Mouse (Mus musculus) midbrain, postnatal 0 days (tissue): ENCODE data around the gene Zdhhc13. TPM values are rescaled to one million over a fixed set of nuclear protein-coding genes. Genes with fewer than 3 reads are reported as not detected.

ENCODE experiments used
- ATAC-seq: fragments of 200-750 bp; cut with Nextera tagmentation; 2 replicates; pipeline ENCODE4 v1.8.0; 2017; ENCODE audit warnings: moderate number of reproducible peaks, mild to moderate bottlenecking, moderate TSS enrichment, moderate library complexity; ENCODE audit not compliant: low FRiP score
- DNase-seq: peaks from one replicate; pipeline ENCODE4 v3.0.0-alpha.2; 2015; ENCODE audit warnings: low spot score
- H3K27ac ChIP-seq: fragments of 300-500 bp; sonication (generic); 2 replicates; pipeline ENCODE4 v1.5.1; 2014; ENCODE audit warnings: low read depth, mild to moderate bottlenecking, low read length, mixed read lengths
- H3K27me3 ChIP-seq: fragments of 300-500 bp; sonication (generic); 2 replicates; pipeline ENCODE4 v1.6.1; 2014; ENCODE audit warnings: low read length, control low read depth, mixed read lengths; ENCODE audit not compliant: insufficient read depth
- H3K36me3 ChIP-seq: fragments of 300-500 bp; sonication (generic); 2 replicates; pipeline ENCODE4 v1.6.1; 2014; ENCODE audit warnings: low read length, control low read depth, mixed read lengths; ENCODE audit not compliant: insufficient read depth
- H3K4me1 ChIP-seq: fragments of 300-500 bp; sonication (generic); 2 replicates; pipeline ENCODE4 v1.6.1; 2014; ENCODE audit warnings: mild to moderate bottlenecking, control low read depth, antibody characterized with exemption, low read length, mixed read lengths; ENCODE audit not compliant: insufficient read depth
- H3K4me2 ChIP-seq: fragments of 300-500 bp; sonication (generic); 2 replicates; pipeline ENCODE4 v1.6.1; 2014; ENCODE audit warnings: low read depth, mild to moderate bottlenecking, low read length, mixed read lengths; ENCODE audit not compliant: poor library complexity, severe bottlenecking
- H3K4me3 ChIP-seq: fragments of 300-500 bp; sonication (generic); 2 replicates; pipeline ENCODE4 v1.5.1; 2014; ENCODE audit warnings: low read depth, mild to moderate bottlenecking, low read length, moderate library complexity
- H3K9ac ChIP-seq: fragments of 300-500 bp; sonication (generic); replicated peaks from 2 replicates; pipeline ENCODE4 v1.6.1; 2014; ENCODE audit warnings: mild to moderate bottlenecking, low read length, moderate library complexity, mixed read lengths; ENCODE audit not compliant: poor library complexity, severe bottlenecking
- H3K9me3 ChIP-seq: fragments of 300-500 bp; sonication (generic); 2 replicates; pipeline ENCODE4 v1.6.1; 2016; ENCODE audit warnings: low read length, control low read depth
- CTCF ChIP-seq: IDR thresholded peaks from 2 replicates; pipeline ENCODE4 v1.5.1; 2016; ENCODE audit warnings: antibody characterized with exemption, mild to moderate bottlenecking
- WGBS: fragments of 180-500 bp; shearing (Covaris S2); extraction: QIAGEN DNeasy Blood & Tissue Kit; methylation state at CpG from one replicate; pipeline ENCODE4 v1.1.7; 2014; 5-methylcytosine and 5-hydroxymethylcytosine counted together
- polyA plus RNA-seq: library from polyadenylated mRNA; unstranded; fragments of >200 nt; fragmentation: Nextera tagmentation; extraction: Ambion mirVana; gene quantifications from 2 replicates; pipeline ENCODE4 v1.2.1, GENCODE M21; 2015
- total RNA-seq: library from RNA; depleted of rRNA; stranded (reverse); fragments of >200 nt; gene quantifications from 2 replicates; pipeline ENCODE4 v1.2.3, GENCODE M21; 2014

Zdhhc13 gene
- total and polyA plus RNA-seq, 2 experiments from 2014 or later, result 21.2 to 43.0 TPM

GRCm38 (mm10) chr7:48791412-48791811 is 2.6 kb downstream of the Zdhhc13 start:
- Histone ChIP-seq H3K4me3 (no peak overlapping the region), H3K9ac (no peak overlapping the region), H3K36me3 (no peaks in the 10 kb centered on the region; the same call in 1 of the 2 replicates), H3K27ac (no peak overlapping the region), H3K27me3 (no peaks in the 10 kb centered on the region), H3K9me3 (no peaks in the 10 kb centered on the region), H3K4me2 (no peak overlapping the region), H3K4me1 (peaks cover 8% of the 10 kb centered on the region; the same call in 1 of the 2 replicates)
- no peak for ATAC-seq
- no peak for TF ChIP-seq CTCF
- WGBS, result 65% methylated on average over 3 of the region's 3 CpGs
- DNase-seq, result no peak

DNA sequence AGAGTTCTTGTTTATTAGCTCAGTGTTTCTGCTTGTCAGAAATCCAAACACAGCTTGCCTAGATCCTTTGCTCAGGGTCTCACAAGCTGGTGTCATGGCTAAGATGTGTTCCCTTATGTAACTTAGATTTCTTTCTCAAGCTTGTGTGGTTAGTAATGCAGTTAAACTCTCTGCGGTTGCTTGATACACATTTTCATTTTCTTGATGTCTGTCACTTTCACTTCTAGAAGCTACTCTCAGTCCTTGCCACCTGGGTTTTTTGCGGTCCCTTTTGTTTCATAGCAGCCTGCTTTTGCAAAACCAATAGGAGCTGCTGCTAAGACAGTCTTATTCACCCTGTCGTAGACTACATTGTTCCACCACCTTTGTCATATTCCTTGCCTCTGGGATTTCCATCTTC is 6.3 kb downstream of the Zdhhc13 start:
- H3K9ac ChIP-seq, result no peak overlapping the region
- H3K9me3 ChIP-seq, result no peaks in the 10 kb centered on the region
- no peak overlapping the region for H3K4me2 ChIP-seq
- ATAC-seq, result no peak
- no peak overlapping the region for H3K4me3 ChIP-seq
- H3K27me3 ChIP-seq, result no peaks in the 10 kb centered on the region
- WGBS, result 79% methylated on average over 3 of the region's 3 CpGs
- TF ChIP-seq CTCF, result no peak
- H3K36me3 ChIP-seq, result peaks cover 4% of the 10 kb centered on the region
- DNase-seq, result no peak
- no peak overlapping the region for H3K27ac ChIP-seq
- peaks cover 5% of the 10 kb centered on the region; the same call in 1 of the 2 replicates for H3K4me1 ChIP-seq

DNA sequence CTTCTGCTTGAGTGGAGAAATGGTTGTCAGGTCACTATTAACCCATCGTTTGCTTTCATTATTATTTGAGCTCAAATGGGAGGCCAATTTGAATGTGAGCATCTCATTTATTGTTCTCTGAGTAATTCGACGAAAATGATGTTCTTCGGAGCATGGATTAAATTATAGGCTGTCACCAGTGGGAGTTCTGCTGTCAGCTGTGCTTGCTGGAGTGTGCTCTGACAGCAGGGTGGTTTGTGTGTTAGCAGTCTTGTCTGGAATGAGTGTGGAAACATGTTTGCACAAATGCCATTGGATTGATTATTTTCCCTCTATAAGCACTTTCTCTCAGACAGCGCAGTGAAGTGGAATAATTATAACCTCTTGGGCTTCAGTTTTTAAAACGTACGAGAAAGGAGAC is 14.6 kb downstream of the Zdhhc13 start:
- no peak for DNase-seq
- no peak for ATAC-seq
- Histone ChIP-seq H3K9me3 (no peaks in the 10 kb centered on the region), H3K4me2 (no peak overlapping the region), H3K27ac (no peak overlapping the region), H3K27me3 (no peaks in the 10 kb centered on the region), H3K4me3 (no peak overlapping the region), H3K9ac (no peak overlapping the region), H3K4me1 (no peaks in the 10 kb centered on the region), H3K36me3 (peaks cover 16% of the 10 kb centered on the region)
- TF ChIP-seq CTCF, result no peak
- WGBS, result 85% methylated on average over 7 of the region's 7 CpGs

GRCm38 (mm10) chr7:48806587-48806986 is 17.8 kb downstream of the Zdhhc13 start:
- peak; percentile 10 for DNase-seq
- 89% methylated on average over 4 of the region's 4 CpGs for WGBS

GRCm38 (mm10) chr7:48810652-48811051 is 21.8 kb downstream of the Zdhhc13 start:
- no peaks in the 10 kb centered on the region for H3K27me3 ChIP-seq
- ATAC-seq, result no peak
- 100% methylated on average over 1 of the region's 1 CpGs for WGBS
- no peak overlapping the region for H3K27ac ChIP-seq
- peaks cover 38% of the 10 kb centered on the region for H3K36me3 ChIP-seq
- H3K9ac ChIP-seq, result no peak overlapping the region
- H3K9me3 ChIP-seq, result no peaks in the 10 kb centered on the region
- no peak overlapping the region for H3K4me2 ChIP-seq
- H3K4me1 ChIP-seq, result no peaks in the 10 kb centered on the region
- DNase-seq, result no peak
- no peak overlapping the region for H3K4me3 ChIP-seq
- TF ChIP-seq CTCF, result no peak

More at GRCm38 (mm10) chr7:48806587-48806986, 17.8 kb downstream of the Zdhhc13 start:
- H3K27me3 ChIP-seq, result no peaks in the 10 kb centered on the region
- H3K9me3 ChIP-seq, result no peaks in the 10 kb centered on the region
- no peak overlapping the region for H3K9ac ChIP-seq
- peaks cover 23% of the 10 kb centered on the region for H3K36me3 ChIP-seq
- H3K27ac ChIP-seq, result no peak overlapping the region
- H3K4me3 ChIP-seq, result no peak overlapping the region
- ATAC-seq, result no peak
- H3K4me1 ChIP-seq, result no peaks in the 10 kb centered on the region
- peak; percentile 44; the same call in 1 of the 2 replicates for TF ChIP-seq CTCF
- H3K4me2 ChIP-seq, result no peak overlapping the region

DNA sequence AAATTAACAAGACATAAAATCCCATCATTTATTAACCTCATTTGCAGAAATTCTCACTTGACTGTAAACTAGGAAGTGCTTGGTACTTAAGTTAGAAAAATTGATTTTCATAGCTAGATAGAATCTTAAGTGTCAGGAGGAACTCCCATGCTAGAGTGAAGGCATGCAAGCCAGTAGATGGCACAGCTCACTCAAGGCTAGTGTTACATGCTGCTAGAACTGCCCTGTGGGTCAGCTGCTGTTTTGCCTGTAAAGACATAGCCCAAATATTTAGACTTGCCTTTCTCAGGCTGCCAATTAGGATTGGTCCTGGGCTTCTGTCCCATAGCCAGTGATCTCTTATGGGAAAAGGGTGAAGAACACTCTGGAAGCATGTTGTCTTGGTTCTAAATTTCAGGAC is 23.6 kb downstream of the Zdhhc13 start:
- Histone ChIP-seq H3K4me1 (no peaks in the 10 kb centered on the region), H3K27me3 (no peaks in the 10 kb centered on the region), H3K27ac (no peak overlapping the region), H3K4me3 (no peak overlapping the region), H3K9ac (no peak overlapping the region), H3K36me3 (peaks cover 39% of the 10 kb centered on the region; the same call in 1 of the 2 replicates), H3K9me3 (no peaks in the 10 kb centered on the region), H3K4me2 (no peak overlapping the region)
- peak; percentile 42 for TF ChIP-seq CTCF
- ATAC-seq, result no peak
- DNase-seq, result no peak
